ENCODE assay signal across 23 mouse cellular contexts in genomic region chr3:83997563-83997962, GRCm38 (mm10). TPM values are rescaled to one million over a fixed set of nuclear protein-coding genes. Genes with fewer than 3 reads are reported as not detected.
A peak's percentile ranks its signal among the peaks of the same experiment; 100 is the strongest.
DNase-seq lines count a peak whose midpoint lies in the region; ATAC-seq and TF ChIP-seq lines count a peak whose summit lies in the region.
"Had no signal": no experiment of that assay in that cellular context is flagged by ENCODE, and none has a peak within 500 bp of the region (broad histone marks: within the 10 kb centered on the region; RNA-seq: fewer than 3 reads in every experiment).

No protein-coding gene starts in this region.

- TF ChIP-seq CTCF in liver, postnatal 0 days (IDR thresholded peaks at IDR 0.05; ENCODE audit: low read depth), result no peak

- ATAC-seq in liver, postnatal 0 days, result peak; percentile 51
- ATAC-seq in forebrain, embryonic 12.5 days (ENCODE audit: low FRiP score), result no peak
- ATAC-seq: intestine, embryonic 16.5 days had no signal

- peak overlapping the region; percentile 81 for H3K27ac ChIP-seq in liver, postnatal 0 days (ENCODE audit: low read depth)
- peak overlapping the region; percentile 76; the same call in 1 of the 2 replicates for H3K27ac ChIP-seq in forebrain, embryonic 12.5 days
- H3K27ac ChIP-seq: embryonic facial prominence, embryonic 13.5 days; limb, embryonic 15.5 days; neural tube, embryonic 15.5 days; stomach, postnatal 0 days had no signal

- no peak overlapping the region for H3K9ac ChIP-seq in liver, postnatal 0 days (replicated peaks)
- no peak overlapping the region for H3K9ac ChIP-seq in forebrain, embryonic 12.5 days
- H3K9ac ChIP-seq: embryonic facial prominence, embryonic 13.5 days; limb, embryonic 15.5 days; neural tube, embryonic 15.5 days had no signal

- no peak overlapping the region for H3K4me3 ChIP-seq in liver, postnatal 0 days (ENCODE audit: low read depth, low read length)
- H3K4me3 ChIP-seq in forebrain, embryonic 12.5 days (replicated peaks), result no peak overlapping the region
- H3K4me3 ChIP-seq: embryonic facial prominence, embryonic 13.5 days; erythroblast, embryonic 14.5 days; hindbrain, embryonic 10.5 days; limb, embryonic 15.5 days; neural tube, embryonic 15.5 days had no signal

- H3K4me1 ChIP-seq in liver, postnatal 0 days (ENCODE audit: insufficient read depth), result peaks cover 46% of the 10 kb centered on the region
- peaks cover 63% of the 10 kb centered on the region for H3K4me1 ChIP-seq in forebrain, embryonic 12.5 days

- no peaks in the 10 kb centered on the region for H3K27me3 ChIP-seq in liver, postnatal 0 days (ENCODE audit: insufficient read depth, low read length)
- H3K27me3 ChIP-seq in forebrain, embryonic 12.5 days, result no peaks in the 10 kb centered on the region
- H3K27me3 ChIP-seq: embryonic facial prominence, embryonic 13.5 days; limb, embryonic 15.5 days; neural tube, embryonic 15.5 days had no signal

- DNase-seq in layer of hippocampus, adult 11-12 months (ENCODE audit: low spot score), result peak; percentile 41
- DNase-seq in layer of hippocampus, adult 9-10 months (ENCODE audit: low spot score), result no peak
- DNase-seq in liver, postnatal 0 days, result no peak
- DNase-seq in liver, result no peak
- DNase-seq in telencephalon, adult 2 months (ENCODE audit: low read depth, low spot score), result peak; percentile 34
- DNase-seq in adrenal gland, adult 2 months, result no peak
- DNase-seq: adrenal gland, adult 8-10 months; cerebellum, adult 11 months; gastrocnemius, postnatal 10 days; kidney, adult 9 months; kidney, postnatal 25 days; lung, adult 2 months; lung, postnatal 14 days had no signal

- no peak overlapping the region for H3K4me2 ChIP-seq in liver, postnatal 0 days (ENCODE audit: low read depth, low read length)
- H3K4me2 ChIP-seq in forebrain, embryonic 12.5 days, result no peak overlapping the region
- H3K4me2 ChIP-seq: embryonic facial prominence, embryonic 13.5 days; heart, embryonic 11.5 days; limb, embryonic 15.5 days; midbrain, embryonic 11.5 days; neural tube, embryonic 15.5 days had no signal

- H3K36me3 ChIP-seq in liver, postnatal 0 days (replicated peaks; ENCODE audit: insufficient read depth, low read length), result no peaks in the 10 kb centered on the region; the same call in 1 of the 2 replicates
- peaks cover 13% of the 10 kb centered on the region; the same call in 1 of the 2 replicates for H3K36me3 ChIP-seq in forebrain, embryonic 12.5 days (replicated peaks)
- H3K36me3 ChIP-seq: embryonic facial prominence, embryonic 13.5 days; limb, embryonic 15.5 days; neural tube, embryonic 15.5 days had no signal

- H3K9me3 ChIP-seq in liver, postnatal 0 days (ENCODE audit: low read length), result no peaks in the 10 kb centered on the region
- H3K9me3 ChIP-seq in forebrain, embryonic 12.5 days, result no peaks in the 10 kb centered on the region
- H3K9me3 ChIP-seq: embryonic facial prominence, embryonic 13.5 days; hindbrain, embryonic 10.5 days; limb, embryonic 15.5 days; neural tube, embryonic 15.5 days had no signal

- WGBS in liver, postnatal 0 days (ENCODE audit: insufficient replicate concordance), result 61% methylated on average over 5 of the region's 5 CpGs
- WGBS in forebrain, embryonic 12.5 days, result 41% methylated on average over 5 of the region's 5 CpGs

- no peak for TF ChIP-seq EP300 in liver, postnatal 0 days (IDR thresholded peaks at IDR 0.05; ENCODE audit: low read depth)

RNA-seq across cellular contexts. Expression of gene Tmem131l, which starts 42.4 kb away (rescaled TPM):
- 19.1 and 20.2 TPM in 2 replicates for polyA plus RNA-seq in liver, postnatal 0 days (2015; fragmentation: Nextera tagmentation; extraction: Ambion mirVana)
- 116 and 130 TPM in 2 replicates for polyA plus RNA-seq in forebrain, embryonic 12.5 days (2016; fragmentation: Nextera tagmentation; extraction: Ambion mirVana)
- 10 to 100 TPM; 25.9 to 26.6 TPM for total RNA-seq in adrenal gland, adult 2 months (2021)
- 43.8 and 48.2 TPM in 2 replicates for polyA plus RNA-seq in adrenal gland, adult 2 months (2012; rRNA removed)

Comparison
In these comparisons a context has a peak if more than half of its experiments do, and no peak if none do; other contexts are left out.
1. DNase-seq: peak in layer of hippocampus, adult 11-12 months (single experiment) and telencephalon, adult 2 months (single experiment); none in layer of hippocampus, adult 9-10 months (single experiment), liver, postnatal 0 days (single experiment), liver (single experiment) and adrenal gland, adult 2 months (single experiment).